37 mouse cellular contexts compared by ENCODE assay signal in the genomic region with DNA sequence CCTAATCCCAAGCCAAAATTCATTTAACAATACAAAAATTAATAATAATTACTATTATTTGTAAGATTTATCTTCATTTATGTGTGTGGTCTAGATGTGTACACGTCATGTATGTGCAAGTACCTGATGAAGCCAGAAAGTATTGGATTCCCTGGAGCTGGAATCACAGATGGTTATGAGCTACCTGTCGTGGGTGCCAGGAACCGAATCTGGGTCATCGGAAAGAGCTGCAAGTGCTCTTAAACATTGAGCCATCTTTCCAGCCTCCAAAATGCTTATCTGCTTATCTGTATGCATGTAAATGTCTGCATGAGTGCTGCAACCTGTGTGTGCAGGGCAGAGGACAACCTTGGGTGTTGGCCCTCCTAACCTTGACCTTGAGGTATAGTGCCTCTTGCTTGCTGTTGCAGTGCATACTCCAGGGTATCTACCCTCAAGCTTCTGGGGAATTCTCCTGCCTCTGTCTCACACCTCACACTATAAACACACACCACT. TPM values are rescaled to one million over a fixed set of nuclear protein-coding genes. Genes with fewer than 3 reads are reported as not detected.
DNase-seq lines count a peak whose midpoint lies in the region; ATAC-seq lines count a peak whose summit lies in the region.
"Had no signal": no experiment of that assay in that cellular context is flagged by ENCODE, and none has a peak within 500 bp of the region (broad histone marks: within the 10 kb centered on the region; RNA-seq: fewer than 3 reads in every experiment).

No protein-coding gene starts in this region.

- no peaks in the 10 kb centered on the region for H3K27me3 ChIP-seq in forebrain, embryonic 15.5 days
- H3K27me3 ChIP-seq: hindbrain, embryonic 13.5 days; liver, embryonic 15.5 days; lung, embryonic 15.5 days; neural tube, embryonic 13.5 days; stomach, embryonic 15.5 days had no signal

- ATAC-seq in cerebellum, adult (ENCODE audit: insufficient number of reproducible peaks, low FRiP score, low TSS enrichment): peak; percentile 82
- no peak for ATAC-seq in forebrain, embryonic 15.5 days (replicated peaks)
- ATAC-seq: forebrain, postnatal 0 days had no signal

- H3K4me2 ChIP-seq in forebrain, embryonic 15.5 days (replicated peaks): no peak overlapping the region
- H3K4me2 ChIP-seq: heart, embryonic 11.5 days; hindbrain, embryonic 13.5 days; liver, embryonic 15.5 days; lung, embryonic 15.5 days; neural tube, embryonic 13.5 days; stomach, embryonic 15.5 days had no signal

- H3K4me3 ChIP-seq in forebrain, embryonic 15.5 days: no peak overlapping the region
- H3K4me3 ChIP-seq: erythroblast, embryonic 14.5 days; hindbrain, embryonic 13.5 days; liver, embryonic 15.5 days; lung, embryonic 15.5 days; midbrain, embryonic 10.5 days; myocyte; neural tube, embryonic 13.5 days; stomach, embryonic 15.5 days had no signal

- H3K9ac ChIP-seq in forebrain, embryonic 15.5 days (replicated peaks): no peak overlapping the region
- H3K9ac ChIP-seq: forebrain, postnatal 0 days; hindbrain, embryonic 13.5 days; liver, embryonic 15.5 days; lung, embryonic 15.5 days; neural tube, embryonic 13.5 days; stomach, embryonic 15.5 days had no signal

- 95% methylated on average over 4 of the region's 4 CpGs for WGBS in forebrain, embryonic 15.5 days

- no peaks in the 10 kb centered on the region for H3K9me3 ChIP-seq in forebrain, embryonic 15.5 days
- H3K9me3 ChIP-seq: G1E; hindbrain, embryonic 13.5 days; liver, embryonic 15.5 days; lung, embryonic 15.5 days; midbrain, embryonic 10.5 days; neural tube, embryonic 13.5 days; stomach, embryonic 15.5 days had no signal

- no peaks in the 10 kb centered on the region for H3K4me1 ChIP-seq in forebrain, embryonic 15.5 days
- H3K4me1 ChIP-seq: hindbrain, embryonic 13.5 days; lung, embryonic 15.5 days; midbrain, embryonic 10.5 days; neural tube, embryonic 13.5 days; stomach, embryonic 15.5 days had no signal

- H3K36me3 ChIP-seq in forebrain, embryonic 15.5 days: 0 out of 2 replicates have a peak, but pooled peaks cover 4% of the 10 kb centered on the region
- H3K36me3 ChIP-seq: liver, embryonic 15.5 days; stomach, embryonic 15.5 days had no signal

- no peak for DNase-seq in cerebellum, postnatal 4 days (ENCODE audit: low spot score in 2 of 2)
- DNase-seq in cerebellum, adult 11 months: peak; percentile 39
- peak; percentile 76 for DNase-seq in cerebellum, adult 9-10 months
- peak; percentile 52 to 58 for DNase-seq in cerebellum, postnatal 36 days
- DNase-seq in spleen, postnatal 4 days (ENCODE audit: low spot score in 2 of 2): no peak
- DNase-seq: adrenal gland, postnatal 10 days; forebrain, postnatal 0 days; gastrocnemius, postnatal 14 days; heart, adult 11 months; heart, postnatal 36 days; kidney, adult 11 months; kidney, postnatal 14 days; layer of hippocampus, adult 9-11 months; liver; thymus, postnatal 14 days had no signal

- no peak overlapping the region for H3K27ac ChIP-seq in forebrain, embryonic 15.5 days (replicated peaks)
- H3K27ac ChIP-seq: hindbrain, embryonic 13.5 days; liver, embryonic 15.5 days; lung, embryonic 15.5 days; midbrain, embryonic 10.5 days; neural tube, embryonic 13.5 days; stomach, embryonic 15.5 days had no signal

RNA-seq across cellular contexts. Expression of a gene that starts 1.7 kb away (rescaled TPM):
- not detected in 2 replicates for polyA plus RNA-seq in forebrain, embryonic 15.5 days (2015; fragmentation: Nextera tagmentation; extraction: Ambion mirVana)
- polyA plus RNA-seq: C2C12; cortical plate, adult 2 months; embryonic facial prominence, embryonic 14.5 days; erythroblast, embryonic 14.5 days; forebrain, embryonic 11.5 days; forebrain, postnatal 0 days; G1E; heart, embryonic 11.5 days; heart, embryonic 16.5 days; hindbrain, embryonic 13.5 days; kidney, embryonic 14.5 days; limb, embryonic 11.5 days; liver, embryonic 15.5 days; lung, embryonic 15.5 days; midbrain, embryonic 10.5 days; midbrain, postnatal 0 days; myocyte; neural tube, embryonic 13.5 days; small intestine, adult 2 months; stomach, embryonic 15.5 days; urinary bladder, adult 2 months had no signal

RNA-seq across cellular contexts. Expression of a gene that starts 21.6 kb away (rescaled TPM):
- 23.3 and 23.7 TPM in 2 replicates for polyA plus RNA-seq in forebrain, embryonic 15.5 days (2015; fragmentation: Nextera tagmentation; extraction: Ambion mirVana)

RNA-seq across cellular contexts. Expression of a gene that starts 28.5 kb away (rescaled TPM):
- polyA plus RNA-seq in forebrain, embryonic 15.5 days (2015; fragmentation: Nextera tagmentation; extraction: Ambion mirVana): not detected in 2 replicates
- polyA plus RNA-seq: C2C12; embryonic facial prominence, embryonic 14.5 days; erythroblast, embryonic 14.5 days; forebrain, embryonic 11.5 days; forebrain, postnatal 0 days; G1E; heart, embryonic 16.5 days; hindbrain, embryonic 13.5 days; kidney, embryonic 14.5 days; limb, embryonic 11.5 days; liver, embryonic 15.5 days; lung, embryonic 15.5 days; midbrain, embryonic 10.5 days; midbrain, postnatal 0 days; neural tube, embryonic 13.5 days; small intestine, adult 2 months had no signal

RNA-seq across cellular contexts. Expression of a gene that starts 57.1 kb away (rescaled TPM):
- 18.5 and 19.2 TPM in 2 replicates for polyA plus RNA-seq in forebrain, embryonic 15.5 days (2015; fragmentation: Nextera tagmentation; extraction: Ambion mirVana)

Comparison
In these comparisons a context has a peak if more than half of its experiments do, and no peak if none do; other contexts are left out.
1. DNase-seq: peak in cerebellum, adult 11 months (single experiment), cerebellum, adult 9-10 months (single experiment) and cerebellum, postnatal 36 days (2 of 2); none in cerebellum, postnatal 4 days (0 of 2) and spleen, postnatal 4 days (0 of 2).